Mouse (Mus musculus) cerebellum, adult (tissue): ENCODE measurements around the gene Tifa.

Experiments
- ATAC-seq: cut with Nextera tagmentation; 2 replicates; pipeline ENCODE4 v1.9.2; 2017; ENCODE audit warnings: mild to moderate bottlenecking, moderate library complexity, mixed read lengths; ENCODE audit not compliant: insufficient number of reproducible peaks, low FRiP score, low TSS enrichment

Tifa gene

DNA sequence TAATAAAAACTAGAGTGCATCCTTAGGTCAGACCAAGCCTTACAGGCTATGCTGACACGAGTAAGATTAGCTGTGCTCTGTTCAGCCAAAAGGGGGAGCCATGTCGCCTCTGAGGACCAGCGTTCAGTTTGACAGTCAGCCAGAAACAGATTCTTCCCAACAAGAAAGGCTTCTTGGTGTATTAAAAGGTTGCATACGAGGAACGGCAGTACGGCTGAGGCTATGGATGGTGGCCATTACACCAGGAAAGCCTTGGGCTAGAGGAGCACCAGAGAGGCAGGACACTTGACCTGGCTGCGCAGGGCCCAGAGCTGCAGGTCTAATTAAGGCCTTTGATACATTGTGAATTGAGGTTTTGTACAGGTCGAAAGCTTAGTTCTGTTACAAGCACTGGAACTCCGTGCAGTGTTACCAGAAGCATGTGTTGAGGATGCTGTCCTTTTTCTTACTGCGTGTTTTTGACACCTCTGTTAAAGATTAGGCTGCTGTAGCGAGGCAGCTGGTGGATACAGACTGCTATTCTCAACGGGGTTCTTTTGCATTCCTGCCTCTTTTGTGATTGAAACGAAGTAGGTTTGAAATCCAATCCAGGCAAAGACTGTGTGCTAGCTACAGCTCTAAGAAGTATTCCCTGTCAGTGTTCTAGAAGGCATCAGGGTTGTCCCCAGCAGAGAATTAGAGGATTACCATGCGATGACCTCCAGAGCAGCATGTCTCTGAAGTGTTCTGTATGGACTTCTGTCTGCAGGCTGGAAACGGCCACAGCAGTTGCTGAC is 64.0 kb downstream of the Tifa start:
- peak; percentile 87 for ATAC-seq

DNA sequence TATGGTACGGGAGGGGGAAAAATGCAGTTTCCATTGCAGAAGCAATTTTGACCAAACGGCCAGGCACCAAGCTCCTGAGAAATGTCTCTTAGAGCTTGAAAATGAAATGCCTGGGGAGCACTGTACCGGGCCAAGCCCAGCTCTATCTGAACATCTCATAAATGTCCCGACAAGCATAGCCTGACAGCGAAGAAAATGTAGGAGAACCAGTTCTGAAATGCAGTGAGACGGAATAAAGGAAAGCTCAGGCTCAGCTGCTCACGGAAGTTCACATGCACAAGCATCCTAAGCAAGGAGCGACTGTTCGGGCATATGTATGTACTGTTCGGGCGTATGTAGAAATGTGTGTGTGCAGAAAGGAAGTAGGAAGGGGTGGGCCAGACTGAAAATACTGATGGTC is 71.7 kb downstream of the Tifa start:
- no peak for ATAC-seq

DNA sequence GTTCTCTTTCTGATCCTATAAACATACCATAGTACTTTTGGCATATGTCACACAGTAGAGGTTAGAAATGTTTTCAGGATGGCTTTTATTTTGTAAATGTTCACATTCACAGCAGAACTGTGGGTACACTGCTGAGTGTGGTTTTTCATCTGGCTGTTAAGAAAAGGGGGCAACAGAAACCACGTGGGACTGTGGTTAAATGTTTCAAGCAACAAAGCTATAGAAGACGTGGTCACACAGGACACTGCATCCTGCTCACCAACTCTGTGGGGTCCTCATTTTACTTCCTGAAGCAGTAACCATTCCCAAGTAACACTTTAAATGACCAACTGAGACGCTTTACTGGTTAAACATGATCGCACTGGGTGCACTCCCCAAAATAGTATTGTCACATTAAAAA is 72.9 kb downstream of the Tifa start:
- no peak for ATAC-seq

DNA sequence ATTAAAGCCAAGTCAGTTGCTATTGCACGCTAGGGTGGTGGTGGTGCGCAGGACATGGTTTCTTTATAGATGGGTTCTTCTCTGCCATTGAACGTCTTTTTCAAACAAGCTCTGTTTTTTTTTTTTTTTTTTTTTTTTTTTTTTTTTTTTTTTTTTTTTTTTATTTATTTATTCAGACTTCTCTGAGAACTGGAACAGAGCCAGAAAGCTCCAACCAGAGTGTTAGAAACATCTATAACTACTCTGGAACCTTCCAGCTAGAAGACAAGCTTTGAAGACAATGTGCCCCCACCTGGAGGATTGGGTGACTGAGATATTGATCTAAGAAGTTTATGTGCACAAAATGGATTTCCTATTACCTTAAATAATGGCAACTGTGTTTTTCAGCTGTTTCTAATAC is 74.0 kb downstream of the Tifa start:
- ATAC-seq = no peak

DNA sequence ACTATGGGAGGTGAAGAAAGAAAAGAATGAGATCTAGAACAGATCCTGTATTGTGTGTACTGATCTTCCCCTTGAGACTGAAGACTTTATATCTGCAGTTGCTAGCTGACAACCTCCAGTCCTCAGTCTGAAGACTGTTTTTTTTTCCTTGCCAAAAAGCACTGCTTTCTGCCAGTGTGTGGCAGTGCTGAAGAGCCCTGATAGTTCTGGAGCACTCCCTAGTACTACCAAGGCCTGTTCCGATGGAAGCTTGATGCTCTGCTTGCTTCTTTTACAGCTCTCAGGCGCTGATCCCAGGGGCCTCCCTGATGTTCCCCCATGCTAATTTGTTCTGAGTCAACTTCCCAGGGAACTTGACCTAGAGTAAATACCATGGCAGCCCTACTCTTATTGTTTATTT is 74.6 kb downstream of the Tifa start:
- ATAC-seq = no peak

DNA sequence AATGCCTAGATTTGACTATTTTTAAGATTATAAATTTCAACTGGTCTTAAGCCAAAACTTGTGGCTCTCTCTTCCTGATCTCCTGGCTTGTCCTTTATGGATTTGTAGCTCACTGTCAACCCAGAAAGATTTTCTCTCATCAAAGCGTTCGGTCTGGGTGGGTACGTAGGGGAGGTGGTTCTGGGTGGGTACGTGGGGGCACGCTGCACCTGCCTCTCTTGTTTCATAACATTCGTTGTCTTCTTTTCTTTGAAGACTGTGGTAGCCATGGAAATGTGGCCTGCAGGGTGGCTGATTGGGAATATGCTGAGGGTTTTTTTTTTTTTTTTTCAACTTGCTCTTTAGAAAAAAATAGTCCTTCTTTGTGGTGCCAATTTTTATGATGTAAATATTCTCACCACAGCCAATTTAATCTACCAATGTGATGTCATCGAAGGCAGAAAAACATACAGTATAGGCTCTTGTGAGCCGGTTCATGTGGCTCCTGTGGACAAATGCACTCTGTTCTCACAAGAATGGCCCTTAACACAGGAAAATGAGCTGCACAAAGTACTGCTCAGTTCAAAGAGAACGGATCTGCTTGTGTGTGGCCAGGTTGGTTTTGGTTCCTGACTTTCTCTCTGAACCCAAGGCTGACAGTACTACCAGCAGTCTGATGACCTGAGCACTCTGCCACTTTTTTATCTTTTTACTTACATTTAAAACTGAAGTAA is 78.6 kb downstream of the Tifa start:
- ATAC-seq = no peak

DNA sequence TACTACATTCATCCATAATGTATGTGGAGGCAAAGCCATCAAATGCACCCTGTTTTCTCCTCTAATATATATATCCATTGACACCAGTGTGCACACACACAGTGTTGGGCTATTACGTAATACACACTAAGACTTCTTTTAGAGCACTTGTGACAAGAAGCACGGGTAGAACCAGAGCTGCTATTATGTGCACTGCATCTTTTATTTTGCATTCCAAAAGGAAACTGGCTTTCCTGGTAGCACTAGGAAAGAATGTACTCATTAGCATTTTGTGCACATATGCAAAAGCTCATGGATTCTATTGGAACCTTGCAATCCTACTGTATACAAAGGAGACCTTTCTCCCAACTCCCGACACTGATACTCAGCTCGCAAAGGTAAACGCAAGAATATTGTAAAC is 79.3 kb downstream of the Tifa start:
- ATAC-seq = no peak

DNA sequence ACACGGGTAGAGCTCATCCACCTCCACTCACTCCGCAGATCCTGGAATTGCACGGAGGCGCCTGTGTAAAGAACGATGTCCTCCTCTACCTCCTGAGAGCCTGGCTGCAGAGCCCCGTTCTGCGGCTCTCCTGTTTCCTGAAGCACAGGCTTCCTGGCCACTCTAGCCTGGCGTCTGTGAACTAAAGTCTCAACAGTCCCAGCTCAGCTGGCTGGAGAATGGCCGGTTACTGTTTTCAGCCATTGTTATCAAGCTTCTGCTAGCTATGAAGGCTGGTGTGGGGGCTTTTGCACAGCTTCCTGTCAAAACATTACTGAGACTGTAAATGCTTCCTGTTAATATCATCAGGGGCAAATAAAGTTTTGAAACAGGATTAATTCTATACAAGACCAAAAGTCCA is 82.0 kb downstream of the Tifa start:
- no peak for ATAC-seq

DNA sequence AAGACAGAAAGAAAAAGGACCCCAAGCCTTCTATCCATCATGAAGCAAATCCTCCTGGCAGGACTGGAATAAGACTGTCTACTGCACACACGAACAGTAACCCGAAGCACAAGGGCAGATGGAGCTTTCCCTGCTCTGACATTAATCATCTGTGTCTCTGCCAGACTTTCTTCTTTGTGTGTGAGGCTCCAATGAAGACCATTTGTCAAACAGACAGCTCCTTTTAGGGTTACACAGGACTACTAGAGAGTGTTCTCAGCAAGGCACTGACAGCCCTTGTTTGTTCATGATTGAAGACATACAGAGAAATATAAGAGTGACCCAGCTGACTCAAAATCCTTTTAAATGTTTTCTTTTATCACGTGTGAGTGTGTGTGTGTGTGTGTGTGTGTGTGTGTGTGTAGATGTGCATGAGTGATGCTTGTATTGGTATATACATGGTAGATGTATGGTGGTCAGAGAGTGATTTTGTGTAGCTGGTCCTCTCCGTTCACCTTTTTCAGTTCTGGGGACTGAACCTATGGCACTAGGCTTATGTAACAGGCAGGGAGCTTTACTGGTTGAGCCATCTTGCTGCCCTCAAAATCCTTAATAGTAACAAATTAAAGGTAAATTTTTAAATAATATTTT is 84.8 kb downstream of the Tifa start:
- ATAC-seq = no peak

DNA sequence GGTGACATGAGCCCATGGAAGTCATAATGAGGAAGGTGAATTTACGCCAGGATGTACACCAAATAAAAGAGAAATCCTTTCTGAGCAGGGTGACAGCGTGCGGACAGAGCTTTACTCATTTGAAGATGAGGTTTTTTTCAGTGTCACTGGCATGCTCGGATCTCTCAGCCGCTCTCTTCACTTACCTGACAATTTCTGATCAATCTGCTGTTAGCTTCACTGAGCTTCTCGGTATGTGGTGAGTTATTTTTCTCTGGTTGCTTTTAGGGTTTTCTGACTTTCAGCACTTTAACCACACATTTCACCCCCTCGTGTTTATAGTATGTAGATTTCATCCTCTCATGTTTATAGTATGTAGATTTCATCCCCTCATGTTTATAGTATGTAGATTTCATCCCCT is 85.5 kb downstream of the Tifa start:
- ATAC-seq = no peak

DNA sequence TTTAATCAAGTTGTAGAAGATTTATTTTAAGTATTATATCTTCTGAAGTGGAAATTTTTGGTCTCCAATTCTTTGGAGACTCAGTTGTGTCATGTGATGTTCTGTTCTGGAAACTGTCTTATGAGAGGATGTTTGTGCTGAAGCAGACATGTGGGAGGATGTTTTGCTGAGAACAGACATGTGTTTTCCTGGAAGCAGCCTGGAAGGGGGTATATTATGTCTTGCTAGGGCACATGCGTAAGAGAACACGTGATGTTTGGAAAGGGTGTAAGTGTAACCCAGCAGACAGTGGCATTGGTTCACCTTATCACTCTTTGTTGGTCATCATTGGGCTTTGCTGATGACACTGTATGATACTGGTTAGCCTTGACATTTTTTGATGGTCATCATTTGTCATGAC is 85.9 kb downstream of the Tifa start:
- ATAC-seq = no peak

DNA sequence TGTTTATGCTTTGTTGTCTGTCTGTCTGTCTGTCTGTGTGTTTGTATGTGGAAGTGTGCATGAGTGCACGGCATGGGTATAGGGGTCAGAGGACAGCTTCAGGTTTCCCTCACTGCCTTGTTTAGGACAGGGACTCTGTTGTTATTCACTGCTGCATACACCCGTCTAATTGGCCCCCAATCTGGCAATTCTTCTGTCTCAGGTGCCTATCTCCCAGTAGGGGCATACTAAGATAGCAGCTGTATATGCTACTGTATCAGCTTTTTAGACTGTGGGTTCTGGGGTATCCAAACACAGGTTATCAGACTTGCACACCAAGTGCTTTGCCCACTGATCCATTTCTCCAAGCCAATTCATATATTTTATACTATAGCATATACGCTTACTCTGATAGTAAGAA is 90.4 kb downstream of the Tifa start:
- no peak for ATAC-seq

DNA sequence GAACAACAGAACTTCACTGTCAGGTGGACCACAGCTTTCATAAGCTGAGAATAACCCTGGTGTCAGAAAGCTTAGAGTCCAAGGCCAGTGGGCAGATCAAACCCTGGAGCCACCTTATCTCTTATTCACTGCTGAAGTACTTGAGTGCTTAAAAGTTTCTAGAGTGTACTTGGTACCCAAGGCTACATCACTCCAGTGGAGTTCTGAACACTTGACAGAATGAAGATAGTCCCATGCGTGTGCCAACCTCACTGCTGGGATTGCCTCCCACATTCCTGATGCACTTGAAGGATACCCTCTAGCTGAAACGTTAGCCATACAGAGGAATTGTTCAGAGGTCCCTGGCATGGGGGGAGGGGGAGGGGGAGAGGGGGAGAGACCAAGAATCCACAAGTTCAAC is 92.1 kb downstream of the Tifa start:
- no peak for ATAC-seq
